Comparison of ENCODE assay signal across 9 mouse cellular contexts in the genomic region with DNA sequence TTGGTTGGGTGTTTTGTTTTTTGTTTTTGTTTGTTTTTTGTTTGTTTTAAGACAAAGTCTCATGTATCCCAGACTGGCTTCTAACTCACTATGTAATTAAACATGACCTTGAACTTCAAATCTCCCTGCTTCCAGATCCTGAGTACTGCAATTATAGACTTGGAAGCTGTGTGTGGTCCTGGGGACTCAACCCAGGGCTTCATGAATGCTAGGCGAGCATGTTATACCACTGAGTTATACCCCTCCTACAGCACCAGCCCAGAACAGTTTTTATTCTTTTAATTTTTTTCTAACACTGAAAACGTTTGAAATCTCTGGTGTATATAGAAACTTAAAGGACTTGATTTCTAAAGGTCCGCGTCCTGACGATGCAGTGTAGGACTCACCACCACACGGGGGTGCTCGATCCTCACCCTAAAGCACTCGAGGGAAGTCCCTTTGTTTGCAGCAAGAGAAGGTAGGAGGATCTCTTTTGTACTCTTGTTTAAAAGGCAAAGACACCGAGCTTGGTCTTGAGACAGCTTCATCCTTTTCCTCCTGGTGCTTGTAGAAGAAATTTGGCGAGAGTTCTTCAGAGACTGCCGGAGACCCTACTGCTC.
DNase-seq lines count a peak whose midpoint lies in the region; ATAC-seq and TF ChIP-seq lines count a peak whose summit lies in the region.
"Had no signal": no experiment of that assay in that cellular context is flagged by ENCODE, and none has a peak within 500 bp of the region (broad histone marks: within the 10 kb centered on the region; RNA-seq: fewer than 3 reads in every experiment).

No protein-coding gene starts in this region.

- no peak for TF ChIP-seq POLR2A in ES-Bruce4 (IDR thresholded peaks at IDR 0.05; ENCODE audit: insufficient read depth, low read length)
- no peak for TF ChIP-seq POLR2A in lung, adult 2 months (IDR thresholded peaks at IDR 0.05; ENCODE audit: borderline replicate concordance, extremely low read depth, low read depth, low read length)
- TF ChIP-seq POLR2A in thymus, adult 2 months (IDR thresholded peaks at IDR 0.05; ENCODE audit: control insufficient read depth, extremely low read depth, insufficient read depth, low read length, poor library complexity) = no peak

- H3K36me3 ChIP-seq in ES-Bruce4 (ENCODE audit: control insufficient read depth, insufficient read depth, low read length, poor library complexity, severe bottlenecking) = no peaks in the 10 kb centered on the region
- no peaks in the 10 kb centered on the region for H3K36me3 ChIP-seq in forebrain, embryonic 11.5 days (ENCODE audit: control insufficient read depth, insufficient read depth, low read length)
- H3K36me3 ChIP-seq in heart, postnatal 0 days (replicated peaks; ENCODE audit: control insufficient read depth, insufficient read depth, low read length) = no peaks in the 10 kb centered on the region
- H3K36me3 ChIP-seq in thymus, adult 2 months (ENCODE audit: control insufficient read depth, insufficient read depth, low read length) = no peaks in the 10 kb centered on the region
- H3K36me3 ChIP-seq: limb, embryonic 15.5 days had no signal

- no peak for TF ChIP-seq EP300 in ES-Bruce4 (IDR thresholded peaks at IDR 0.05; ENCODE audit: insufficient read depth, low read depth, low read length)
- no peak for TF ChIP-seq EP300 in heart, postnatal 0 days (IDR thresholded peaks at IDR 0.05; ENCODE audit: low read depth)

- no peak overlapping the region for H3K4me2 ChIP-seq in forebrain, embryonic 11.5 days (ENCODE audit: low read depth, low read length, severe bottlenecking)
- H3K4me2 ChIP-seq in heart, postnatal 0 days (ENCODE audit: low read depth, low read length) = no peak overlapping the region
- H3K4me2 ChIP-seq: limb, embryonic 15.5 days had no signal

- no peaks in the 10 kb centered on the region for H3K4me1 ChIP-seq in ES-Bruce4 (ENCODE audit: control insufficient read depth, insufficient read depth, low read length)
- no peaks in the 10 kb centered on the region for H3K4me1 ChIP-seq in forebrain, embryonic 11.5 days (replicated peaks; ENCODE audit: control insufficient read depth, insufficient read depth, low read length)
- no peaks in the 10 kb centered on the region for H3K4me1 ChIP-seq in heart, postnatal 0 days (ENCODE audit: control insufficient read depth, insufficient read depth)
- H3K4me1 ChIP-seq in lung, adult 2 months (ENCODE audit: control insufficient read depth, insufficient read depth, low read length) = peaks cover 6% of the 10 kb centered on the region; the same call in 1 of the 2 replicates
- peaks cover 9% of the 10 kb centered on the region for H3K4me1 ChIP-seq in thymus, adult 2 months (replicated peaks; ENCODE audit: control insufficient read depth, insufficient read depth, low read length)

- 6% methylated on average over 11 of the region's 11 CpGs for WGBS in forebrain, embryonic 11.5 days
- WGBS in heart, postnatal 0 days = 10% methylated on average over 11 of the region's 11 CpGs
- WGBS in lung, adult 2 months = 7% methylated on average over 11 of the region's 11 CpGs
- WGBS in thymus, adult 2 months = 12% methylated on average over 11 of the region's 11 CpGs

- ATAC-seq in forebrain, embryonic 11.5 days (replicated peaks; ENCODE audit: low FRiP score) = peak; percentile 76
- peak; percentile 80; the same call in 1 of the 2 replicates for ATAC-seq in heart, postnatal 0 days (ENCODE audit: insufficient read depth, low read depth)

- no peak overlapping the region for H3K4me3 ChIP-seq in ES-Bruce4 (ENCODE audit: low read depth, low read length)
- no peak overlapping the region for H3K4me3 ChIP-seq in forebrain, embryonic 11.5 days (ENCODE audit: low read depth, low read length)
- no peak overlapping the region for H3K4me3 ChIP-seq in heart, postnatal 0 days (ENCODE audit: low read depth, low read length)
- no peak overlapping the region for H3K4me3 ChIP-seq in lung, adult 2 months (replicated peaks; ENCODE audit: extremely low read depth, low read depth, low read length)
- no peak overlapping the region for H3K4me3 ChIP-seq in thymus, adult 2 months (ENCODE audit: control insufficient read depth, insufficient read depth, low read length)
- H3K4me3 ChIP-seq: limb, embryonic 15.5 days had no signal

- H3K9ac ChIP-seq in ES-Bruce4 (ENCODE audit: low read depth, poor library complexity, severe bottlenecking) = no peak overlapping the region
- H3K9ac ChIP-seq in forebrain, embryonic 11.5 days (ENCODE audit: low read length) = no peak overlapping the region
- no peak overlapping the region for H3K9ac ChIP-seq in heart, postnatal 0 days (replicated peaks; ENCODE audit: low read depth, low read length)
- H3K9ac ChIP-seq: limb, embryonic 15.5 days had no signal

- no peak overlapping the region for H3K27ac ChIP-seq in ES-Bruce4 (ENCODE audit: insufficient read depth, low read length)
- no peak overlapping the region for H3K27ac ChIP-seq in forebrain, embryonic 11.5 days (ENCODE audit: low read depth, low read length)
- no peak overlapping the region for H3K27ac ChIP-seq in heart, postnatal 0 days (ENCODE audit: low read depth)
- H3K27ac ChIP-seq in thymus, adult 2 months (ENCODE audit: control insufficient read depth, insufficient read depth, low read length) = no peak overlapping the region
- H3K27ac ChIP-seq: limb, embryonic 15.5 days had no signal

- DNase-seq in brain, embryonic 18.5 days (ENCODE audit: low read depth, low spot score) = peak; percentile 64
- DNase-seq in forebrain, embryonic 11.5 days (ENCODE audit: low spot score) = peak; percentile 84
- DNase-seq in heart, postnatal 0 days (ENCODE audit: low spot score) = peak; percentile 82
- DNase-seq in kidney, postnatal 36 days = peak; percentile 78 to 92
- peak; percentile 72 for DNase-seq in lung, adult 2 months
- DNase-seq in ovary, adult 18-20 months (ENCODE audit: low spot score) = peak; percentile 46
- peak; percentile 77 for DNase-seq in thymus, adult 2 months

- no peaks in the 10 kb centered on the region for H3K9me3 ChIP-seq in ES-Bruce4 (replicated peaks; ENCODE audit: control insufficient read depth, insufficient read depth, low read length, poor library complexity, severe bottlenecking)
- H3K9me3 ChIP-seq in forebrain, embryonic 11.5 days (ENCODE audit: control insufficient read depth, low read length) = no peaks in the 10 kb centered on the region
- H3K9me3 ChIP-seq in heart, postnatal 0 days (replicated peaks; ENCODE audit: control insufficient read depth, low read length) = no peaks in the 10 kb centered on the region
- H3K9me3 ChIP-seq: limb, embryonic 15.5 days had no signal

- peak; percentile 86 for TF ChIP-seq CTCF in ES-Bruce4 (IDR thresholded peaks at IDR 0.05; ENCODE audit: low read depth, low read length)
- peak; percentile 97 for TF ChIP-seq CTCF in heart, postnatal 0 days (IDR thresholded peaks at IDR 0.05; ENCODE audit: low read depth)
- TF ChIP-seq CTCF in lung, adult 2 months (IDR thresholded peaks at IDR 0.05; ENCODE audit: insufficient read depth, low read length) = peak; percentile 97
- peak; percentile 46; the same call in 1 of the 2 replicates for TF ChIP-seq CTCF in thymus, adult 2 months (IDR thresholded peaks at IDR 0.05; ENCODE audit: borderline replicate concordance, control insufficient read depth, extremely low read depth, insufficient read depth, low read length, poor library complexity)

- H3K27me3 ChIP-seq in ES-Bruce4 (ENCODE audit: control insufficient read depth, insufficient read depth, low read length, poor library complexity, severe bottlenecking) = no peaks in the 10 kb centered on the region
- H3K27me3 ChIP-seq in forebrain, embryonic 11.5 days (ENCODE audit: control insufficient read depth, insufficient read depth, low read length) = no peaks in the 10 kb centered on the region
- H3K27me3 ChIP-seq in heart, postnatal 0 days (ENCODE audit: control insufficient read depth, insufficient read depth, low read length) = no peaks in the 10 kb centered on the region
- H3K27me3 ChIP-seq in thymus, adult 2 months (ENCODE audit: control insufficient read depth, insufficient read depth, low read length) = no peaks in the 10 kb centered on the region
- H3K27me3 ChIP-seq: limb, embryonic 15.5 days had no signal

Comparison
In these comparisons a context has a peak if more than half of its experiments do, and no peak if none do; other contexts are left out.
1. CTCF ChIP-seq: peak in every context shown above with its lines; median percentile 97 in heart, postnatal 0 days; 97 in lung, adult 2 months; 86 in ES-Bruce4; 46 in thymus, adult 2 months.